Mouse (Mus musculus): ENCODE data around the gene Mpv17l2. TPM values are rescaled to one million over a fixed set of nuclear protein-coding genes. Genes with fewer than 3 reads are reported as not detected.
A peak's percentile ranks its signal among the peaks of the same experiment; 100 is the strongest.

Mpv17l2 gene
- 44.0 and 47.4 TPM in 2 replicates for polyA plus RNA-seq (2014; fragmentation: Nextera tagmentation; extraction: Ambion mirVana)

DNA sequence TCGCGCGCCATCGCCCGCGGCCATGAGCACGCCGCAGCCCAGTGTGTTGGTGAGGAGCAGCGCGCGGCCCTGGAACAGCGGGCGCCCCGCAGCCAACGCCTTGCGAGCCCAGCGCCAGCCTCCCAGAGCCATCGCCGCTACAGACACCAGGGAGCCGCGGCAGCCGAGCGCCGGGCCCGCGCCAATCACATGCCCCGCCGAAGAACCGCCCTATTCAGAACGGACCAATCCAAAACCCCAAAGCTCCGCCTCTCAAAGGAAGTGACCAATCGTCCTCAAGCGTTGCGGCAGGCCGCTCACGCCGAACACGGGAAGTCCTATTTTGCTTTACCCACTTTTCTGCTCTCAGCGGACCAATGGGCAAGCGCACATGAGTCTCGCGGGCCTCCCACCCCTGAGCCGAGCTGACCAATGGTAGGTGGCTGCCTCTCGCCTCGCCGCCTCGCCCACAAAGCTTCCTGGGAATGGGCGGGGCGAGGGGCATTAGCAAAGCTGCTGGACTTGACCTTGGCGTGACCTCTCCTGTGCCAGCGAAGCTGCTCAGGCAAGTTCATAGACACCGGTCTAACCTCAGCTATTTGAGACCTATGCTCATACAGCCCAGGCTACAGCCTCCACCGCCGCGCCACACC is at the start of gene Mpv17l2:
TSS of gene Mpv17l2 (minus strand) at position 172 of the 632 bp plus-strand sequence.
- Histone ChIP-seq H3K4me1 (ENCODE audit: control insufficient read depth in 2 of 2, insufficient read depth in 2 of 2, low read length in 2 of 2) (peaks cover 8 to 23% of the 10 kb centered on the region in 2 experiments), H3K9ac (ENCODE audit: low read length) (peak within 1 kb of the TSS; percentile 93), H3K4me2 (ENCODE audit: low read length) (peak within 1 kb of the TSS; percentile 99), H3K9me3 (ENCODE audit: control insufficient read depth, low read length) (no peaks in the 10 kb centered on the region), H3K27ac (replicated peaks in 1 of 2; ENCODE audit: control insufficient read depth in 1 of 2, insufficient read depth in 1 of 2, low read depth in 2 of 2, low read length in 2 of 2) (peak within 1 kb of the TSS; percentile 78 to 85), H3K4me3 (ENCODE audit: control insufficient read depth in 1 of 2, insufficient read depth in 1 of 2, low read depth in 1 of 2, low read length in 2 of 2) (peak within 1 kb of the TSS; percentile 63 to 80), H3K36me3 (ENCODE audit: control insufficient read depth, insufficient read depth, low read length) (peaks cover 28% of the 10 kb centered on the region), H3K27me3 (ENCODE audit: control insufficient read depth, insufficient read depth, low read length) (no peaks in the 10 kb centered on the region)
- ATAC-seq (ENCODE audit: insufficient number of reproducible peaks, insufficient read depth, low FRiP score, low read depth): peak; percentile 95
- WGBS: under 1% methylated on average over 55 of the region's 55 CpGs

DNA sequence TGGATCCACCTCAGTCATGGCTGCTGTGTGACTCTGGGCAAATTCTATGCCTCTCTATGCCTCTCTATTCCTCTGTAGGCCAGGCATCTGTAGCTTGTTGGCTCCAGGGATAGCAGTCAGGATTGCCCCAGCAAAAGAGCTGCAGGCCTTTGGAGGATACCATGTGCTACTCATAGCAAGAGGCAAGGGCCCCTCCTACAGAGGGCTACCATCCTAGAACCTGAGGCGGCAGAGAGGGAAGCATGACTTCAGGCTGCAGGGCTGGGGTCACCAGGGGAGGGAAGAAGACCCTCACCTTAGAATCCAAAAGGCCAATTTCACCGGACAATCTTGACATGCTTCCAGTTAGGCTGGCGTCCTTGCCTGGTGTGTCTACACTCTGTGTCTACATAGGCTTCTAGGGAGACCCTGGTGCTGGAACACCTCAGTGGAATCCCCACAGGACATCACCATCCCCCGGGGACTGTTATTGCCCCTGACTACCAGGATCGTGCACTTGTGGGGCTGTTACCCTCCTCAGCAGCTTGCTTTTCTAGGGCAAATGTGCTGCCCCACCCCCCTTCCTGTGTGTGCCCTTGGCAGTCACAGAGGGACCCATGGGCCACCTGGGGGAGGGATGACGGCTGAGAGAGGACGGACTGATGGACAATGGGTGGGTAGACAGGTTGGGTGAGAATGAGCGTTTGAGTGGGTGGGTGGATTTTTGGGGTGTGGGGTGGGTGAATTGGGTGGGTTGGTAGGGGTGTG is 48.4 kb upstream of the Mpv17l2 start:
- Histone ChIP-seq H3K9ac (ENCODE audit: low read length) (no peak overlapping the region), H3K4me2 (ENCODE audit: low read length) (no peak overlapping the region), H3K4me1 (ENCODE audit: control insufficient read depth in 2 of 2, insufficient read depth in 2 of 2, low read length in 2 of 2) (peaks cover 2 to 6% of the 10 kb centered on the region in 2 experiments; a peak in 3 of 4 replicates), H3K27ac (replicated peaks in 1 of 2; ENCODE audit: control insufficient read depth in 1 of 2, insufficient read depth in 1 of 2, low read depth in 2 of 2, low read length in 2 of 2) (no peak overlapping the region), H3K27me3 (ENCODE audit: control insufficient read depth, insufficient read depth, low read length) (peaks cover 11% of the 10 kb centered on the region), H3K9me3 (ENCODE audit: control insufficient read depth, low read length) (no peaks in the 10 kb centered on the region), H3K4me3 (ENCODE audit: control insufficient read depth in 1 of 2, insufficient read depth in 1 of 2, low read depth in 1 of 2, low read length in 2 of 2) (no peak overlapping the region), H3K36me3 (ENCODE audit: control insufficient read depth, insufficient read depth, low read length) (no peaks in the 10 kb centered on the region)
- no peak for ATAC-seq (ENCODE audit: insufficient number of reproducible peaks, insufficient read depth, low FRiP score, low read depth)
- 76% methylated on average over 8 of the region's 8 CpGs for WGBS

DNA sequence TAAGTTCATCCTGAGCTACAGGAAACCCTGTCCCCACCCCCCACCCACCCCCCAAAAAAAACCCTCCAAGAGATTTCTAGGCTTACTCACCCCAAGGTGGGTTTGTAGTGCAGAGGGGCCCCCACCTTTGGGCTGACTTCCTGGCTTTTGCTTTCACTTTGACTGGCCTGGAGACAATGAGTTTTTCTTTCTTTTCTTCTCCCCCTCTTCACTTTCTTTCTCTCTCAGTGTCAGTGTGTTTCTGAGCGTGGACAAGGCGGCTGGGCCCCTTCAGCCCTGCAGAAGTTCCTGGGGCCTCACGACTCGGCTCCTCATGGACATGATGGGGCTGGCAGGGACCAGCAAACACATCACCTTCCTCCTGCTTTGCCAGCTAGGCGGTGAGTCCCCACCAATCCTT is 47.5 kb upstream of the Mpv17l2 start, which contains the start of gene Il12rb1:
TSS of gene Il12rb1 (plus strand) at position 211 of the 400 bp plus-strand sequence.
- no peak for ATAC-seq (ENCODE audit: insufficient number of reproducible peaks, insufficient read depth, low FRiP score, low read depth)
- H3K4me1 ChIP-seq (ENCODE audit: control insufficient read depth in 2 of 2, insufficient read depth in 2 of 2, low read length in 2 of 2): peaks cover 4 to 8% of the 10 kb centered on the region in 2 experiments; a peak in 3 of 4 replicates
- H3K9ac ChIP-seq (ENCODE audit: low read length): no peak within 1 kb of the TSS
- 64% methylated on average over 5 of the region's 5 CpGs for WGBS
- no peak within 1 kb of the TSS for H3K4me2 ChIP-seq (ENCODE audit: low read length)
- peaks cover 17% of the 10 kb centered on the region for H3K27me3 ChIP-seq (ENCODE audit: control insufficient read depth, insufficient read depth, low read length)
- no peaks in the 10 kb centered on the region for H3K9me3 ChIP-seq (ENCODE audit: control insufficient read depth, low read length)
- H3K36me3 ChIP-seq (ENCODE audit: control insufficient read depth, insufficient read depth, low read length): no peaks in the 10 kb centered on the region
- no peak within 1 kb of the TSS for H3K4me3 ChIP-seq (ENCODE audit: control insufficient read depth in 1 of 2, insufficient read depth in 1 of 2, low read depth in 1 of 2, low read length in 2 of 2)
- no peak within 1 kb of the TSS for H3K27ac ChIP-seq (replicated peaks in 1 of 2; ENCODE audit: control insufficient read depth in 1 of 2, insufficient read depth in 1 of 2, low read depth in 2 of 2, low read length in 2 of 2)

DNA sequence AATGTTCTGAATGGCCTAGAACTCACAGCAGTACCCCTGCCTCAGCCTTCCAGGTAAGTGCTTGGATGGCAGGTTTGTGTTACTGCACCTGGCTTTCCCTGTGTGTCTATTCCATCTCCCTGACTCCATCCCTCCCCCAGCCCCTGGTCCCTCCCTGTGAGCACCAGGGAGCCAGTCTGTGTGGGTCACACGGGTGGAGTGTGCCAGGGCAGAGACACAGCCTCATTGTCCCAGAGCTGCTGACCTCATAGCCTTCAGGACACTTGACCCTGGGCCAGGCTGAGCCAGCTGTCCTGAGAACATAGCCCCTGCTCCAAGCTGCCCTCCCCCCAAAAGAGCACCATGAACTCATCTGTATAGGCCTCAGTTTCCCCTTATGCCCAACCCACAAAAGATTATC is 46.6 kb upstream of the Mpv17l2 start:
- 48% methylated on average over 1 of the region's 1 CpGs for WGBS
- no peak for ATAC-seq (ENCODE audit: insufficient number of reproducible peaks, insufficient read depth, low FRiP score, low read depth)

DNA sequence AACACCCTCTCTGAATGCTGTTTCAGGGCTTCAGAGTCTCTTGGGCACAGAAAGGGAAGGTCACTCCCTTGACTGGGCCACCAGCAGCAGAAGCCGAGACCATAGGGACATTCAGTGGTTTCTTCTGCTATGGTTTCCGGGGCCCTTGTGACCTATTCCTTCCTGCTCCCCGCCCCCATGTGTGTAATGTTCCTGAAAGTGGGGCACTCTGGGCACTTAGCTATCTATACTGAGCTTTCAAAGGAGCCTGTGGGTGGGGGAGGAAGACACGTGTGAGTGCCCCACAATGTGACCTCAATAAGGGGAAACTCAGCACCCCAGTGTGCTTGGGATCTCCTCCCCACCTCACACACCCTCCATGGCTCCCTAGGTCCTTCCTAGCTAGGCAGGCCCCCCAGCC is 45.8 kb upstream of the Mpv17l2 start:
- Histone ChIP-seq H3K27ac (replicated peaks in 1 of 2; ENCODE audit: control insufficient read depth in 1 of 2, insufficient read depth in 1 of 2, low read depth in 2 of 2, low read length in 2 of 2) (no peak overlapping the region), H3K4me3 (ENCODE audit: control insufficient read depth in 1 of 2, insufficient read depth in 1 of 2, low read depth in 1 of 2, low read length in 2 of 2) (no peak overlapping the region), H3K4me2 (ENCODE audit: low read length) (no peak overlapping the region), H3K27me3 (ENCODE audit: control insufficient read depth, insufficient read depth, low read length) (peaks cover 26% of the 10 kb centered on the region), H3K9ac (ENCODE audit: low read length) (no peak overlapping the region), H3K9me3 (ENCODE audit: control insufficient read depth, low read length) (no peaks in the 10 kb centered on the region), H3K4me1 (ENCODE audit: control insufficient read depth in 2 of 2, insufficient read depth in 2 of 2, low read length in 2 of 2) (peaks cover 4 to 8% of the 10 kb centered on the region in 2 experiments; a peak in 3 of 4 replicates), H3K36me3 (ENCODE audit: control insufficient read depth, insufficient read depth, low read length) (no peaks in the 10 kb centered on the region)
- WGBS: 65% methylated on average over 4 of the region's 4 CpGs
- no peak for ATAC-seq (ENCODE audit: insufficient number of reproducible peaks, insufficient read depth, low FRiP score, low read depth)

More for the DNA sequence above, 46.6 kb upstream of the Mpv17l2 start:
- H3K27ac ChIP-seq (replicated peaks in 1 of 2; ENCODE audit: control insufficient read depth in 1 of 2, insufficient read depth in 1 of 2, low read depth in 2 of 2, low read length in 2 of 2): no peak overlapping the region
- H3K9ac ChIP-seq (ENCODE audit: low read length): no peak overlapping the region
- H3K4me2 ChIP-seq (ENCODE audit: low read length): no peak overlapping the region
- H3K4me1 ChIP-seq (ENCODE audit: control insufficient read depth in 2 of 2, insufficient read depth in 2 of 2, low read length in 2 of 2): peaks cover 4 to 8% of the 10 kb centered on the region in 2 experiments; a peak in 3 of 4 replicates
- H3K4me3 ChIP-seq (ENCODE audit: control insufficient read depth in 1 of 2, insufficient read depth in 1 of 2, low read depth in 1 of 2, low read length in 2 of 2): no peak overlapping the region
- H3K36me3 ChIP-seq (ENCODE audit: control insufficient read depth, insufficient read depth, low read length): no peaks in the 10 kb centered on the region
- H3K9me3 ChIP-seq (ENCODE audit: control insufficient read depth, low read length): no peaks in the 10 kb centered on the region
- peaks cover 23% of the 10 kb centered on the region for H3K27me3 ChIP-seq (ENCODE audit: control insufficient read depth, insufficient read depth, low read length)

DNA sequence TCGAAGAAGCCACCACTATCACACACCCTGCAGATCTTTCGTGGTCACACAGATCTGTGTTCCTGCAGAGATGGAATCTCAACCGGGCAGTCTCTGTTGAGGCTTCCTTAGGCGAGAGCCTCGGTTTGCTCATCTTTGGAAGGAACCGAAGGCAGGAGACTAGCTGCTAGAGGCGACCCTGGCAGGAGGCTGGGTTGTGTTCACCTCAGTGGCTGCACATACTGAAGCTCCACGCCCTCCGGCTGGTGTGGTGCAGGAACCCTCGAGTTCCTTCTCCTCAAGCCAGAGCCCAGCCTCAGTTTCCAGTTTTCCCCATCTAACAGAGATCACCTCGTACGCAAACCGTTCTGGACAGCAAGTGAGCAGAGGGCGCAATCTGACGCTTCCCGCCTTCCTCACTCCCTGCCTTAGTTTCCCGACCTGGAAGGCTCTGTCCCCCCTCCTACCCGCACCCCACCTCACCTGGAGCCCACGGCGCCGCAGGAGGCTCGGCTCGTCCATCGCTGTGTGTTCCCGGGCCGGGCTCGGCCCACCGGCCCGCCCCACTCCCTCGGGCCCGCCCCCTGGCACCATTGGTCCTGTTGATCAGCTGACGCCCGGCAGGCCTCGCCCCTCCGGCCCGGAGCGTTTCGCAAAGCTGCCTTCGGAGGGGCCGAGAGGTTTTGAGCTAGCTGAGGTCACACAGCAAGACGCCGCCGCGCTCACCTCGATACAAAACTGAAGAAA is 43.9 kb upstream of the Mpv17l2 start, which contains the start of gene Mast3:
TSS of gene Mast3 (minus strand) at position 574 of the 726 bp plus-strand sequence.
- WGBS: under 1% methylated on average over 45 of the region's 45 CpGs
- no peaks in the 10 kb centered on the region for H3K36me3 ChIP-seq (ENCODE audit: control insufficient read depth, insufficient read depth, low read length)
- peak; percentile 79 for ATAC-seq (ENCODE audit: insufficient number of reproducible peaks, insufficient read depth, low FRiP score, low read depth)
- no peaks in the 10 kb centered on the region for H3K9me3 ChIP-seq (ENCODE audit: control insufficient read depth, low read length)
- H3K4me1 ChIP-seq (ENCODE audit: control insufficient read depth in 2 of 2, insufficient read depth in 2 of 2, low read length in 2 of 2): peaks cover 4 to 8% of the 10 kb centered on the region in 2 experiments; a peak in 3 of 4 replicates
- H3K27me3 ChIP-seq (ENCODE audit: control insufficient read depth, insufficient read depth, low read length): peaks cover 41% of the 10 kb centered on the region
- H3K4me2 ChIP-seq (ENCODE audit: low read length): peak within 1 kb of the TSS; percentile 96
- peak within 1 kb of the TSS; percentile 60 for H3K9ac ChIP-seq (ENCODE audit: low read length)
- no peak within 1 kb of the TSS for H3K27ac ChIP-seq (replicated peaks in 1 of 2; ENCODE audit: control insufficient read depth in 1 of 2, insufficient read depth in 1 of 2, low read depth in 2 of 2, low read length in 2 of 2)
- H3K4me3 ChIP-seq (ENCODE audit: control insufficient read depth in 1 of 2, insufficient read depth in 1 of 2, low read depth in 1 of 2, low read length in 2 of 2): peak within 1 kb of the TSS; percentile 46 to 54

DNA sequence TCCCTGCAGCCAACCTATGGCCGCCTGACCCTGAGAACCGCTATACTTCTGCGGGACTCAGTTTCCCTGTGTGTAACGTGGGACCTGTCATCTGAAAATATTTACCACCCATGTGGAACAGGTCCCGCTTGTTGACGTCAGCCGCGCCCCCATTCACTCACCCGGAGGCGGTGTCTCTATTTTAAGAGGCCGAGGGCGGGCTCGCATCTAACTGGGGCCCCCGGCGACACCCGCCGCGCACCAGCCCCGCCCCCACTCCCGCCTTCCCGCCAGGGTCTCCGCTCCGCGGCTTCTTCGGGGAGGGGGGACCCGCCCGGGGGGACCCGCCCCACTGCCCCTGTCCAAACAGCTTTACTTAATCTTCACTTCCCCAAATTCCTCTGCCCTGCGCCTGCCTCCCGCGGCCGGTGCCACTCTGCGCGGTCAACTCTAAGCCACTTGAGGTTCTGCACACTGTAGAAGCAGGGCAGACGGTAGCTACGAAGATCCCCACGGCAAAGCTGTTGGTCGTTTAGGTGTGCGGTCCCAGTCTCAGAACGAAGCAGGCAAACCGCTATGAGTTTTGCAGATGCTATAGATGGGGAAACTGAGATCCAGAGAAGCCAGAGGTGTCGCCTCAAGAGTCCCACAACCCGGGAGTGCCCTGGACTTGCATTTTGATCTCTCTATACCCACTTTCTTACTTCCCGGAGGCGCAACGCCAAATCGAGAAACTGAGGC is 43.2 kb upstream of the Mpv17l2 start:
- peak overlapping the region; percentile 60 for H3K9ac ChIP-seq (ENCODE audit: low read length)
- no peak for ATAC-seq (ENCODE audit: insufficient number of reproducible peaks, insufficient read depth, low FRiP score, low read depth)
- WGBS: 1% methylated on average over 47 of the region's 47 CpGs
- peak overlapping the region; percentile 96 for H3K4me2 ChIP-seq (ENCODE audit: low read length)
- peaks cover 4 to 8% of the 10 kb centered on the region in 2 experiments; a peak in 3 of 4 replicates for H3K4me1 ChIP-seq (ENCODE audit: control insufficient read depth in 2 of 2, insufficient read depth in 2 of 2, low read length in 2 of 2)
- H3K9me3 ChIP-seq (ENCODE audit: control insufficient read depth, low read length): no peaks in the 10 kb centered on the region
- H3K36me3 ChIP-seq (ENCODE audit: control insufficient read depth, insufficient read depth, low read length): no peaks in the 10 kb centered on the region
- H3K27ac ChIP-seq (replicated peaks in 1 of 2; ENCODE audit: control insufficient read depth in 1 of 2, insufficient read depth in 1 of 2, low read depth in 2 of 2, low read length in 2 of 2): no peak overlapping the region
- H3K4me3 ChIP-seq (ENCODE audit: control insufficient read depth in 1 of 2, insufficient read depth in 1 of 2, low read depth in 1 of 2, low read length in 2 of 2): peak overlapping the region; percentile 46 to 54
- H3K27me3 ChIP-seq (ENCODE audit: control insufficient read depth, insufficient read depth, low read length): peaks cover 46% of the 10 kb centered on the region

Measured in heart, embryonic 14.5 days (tissue).